Comparison of ENCODE assay signal across 8 mouse cellular contexts in genomic region chr9:110296867-110297627, GRCm38 (mm10). TPM values are rescaled to one million over a fixed set of nuclear protein-coding genes. Genes with fewer than 3 reads are reported as not detected.
DNase-seq lines count a peak whose midpoint lies in the region; ATAC-seq lines count a peak whose summit lies in the region.

No protein-coding gene starts in this region.

- DNase-seq in R1 (ENCODE audit: low read depth, low spot score): peak; percentile 92
- peak; percentile 89 to 92 for DNase-seq in cerebellum, postnatal 14 days
- DNase-seq in frontal cortex, postnatal 36 days (ENCODE audit: low spot score in 2 of 2): peak; percentile 85 to 94
- peak; percentile 89 for DNase-seq in hindlimb bud, embryonic 11.5 days (ENCODE audit: extremely low spot score, low read depth, low spot score)
- peak; percentile 87 to 92 for DNase-seq in left cerebral cortex, adult 18-20 months (ENCODE audit: low spot score in 2 of 2)
- DNase-seq in right cerebral cortex, postnatal 10 days (ENCODE audit: low spot score in 2 of 2): peak; percentile 91 to 92
- peak; percentile 82 for DNase-seq in urinary bladder, postnatal 14 days (ENCODE audit: low spot score)

- ATAC-seq in megakaryocyte-erythroid progenitor cell, adult 5-6 weeks (replicated peaks; ENCODE audit: low FRiP score, low TSS enrichment, poor library complexity, severe bottlenecking): peak; percentile 91

RNA-seq across cellular contexts. Expression of gene Elp6, which starts 7.9 kb away (rescaled TPM):
- 10 to 100 TPM in 1 of 2 experiments, 1 to 10 TPM in 1; 10.0 to 13.6 TPM for total RNA-seq in left cerebral cortex, adult 18-20 months (2021)
- 4.1 and 10.1 TPM in 2 replicates for total RNA-seq in megakaryocyte-erythroid progenitor cell, adult 5-6 weeks (2014; fragmentation: Nextera tagmentation)
- 6.3 and 10.2 TPM in 2 replicates for total RNA-seq in megakaryocyte-erythroid progenitor cell, adult 5-6 weeks (2017)

RNA-seq across cellular contexts. Expression of gene Scap, which starts 36.0 kb away (rescaled TPM):
- 100 to 1,000 TPM in 1 of 2 experiments, 10 to 100 TPM in 1; 91.7 to 103 TPM for total RNA-seq in left cerebral cortex, adult 18-20 months (2021)
- 35.0 and 48.5 TPM in 2 replicates for total RNA-seq in megakaryocyte-erythroid progenitor cell, adult 5-6 weeks (2014; fragmentation: Nextera tagmentation)
- total RNA-seq in megakaryocyte-erythroid progenitor cell, adult 5-6 weeks (2017): 20.3 and 60.7 TPM in 2 replicates

RNA-seq across cellular contexts. Expression of gene Cspg5, which starts 53.5 kb away (rescaled TPM):
- total RNA-seq in left cerebral cortex, adult 18-20 months (2021): 100 to 1,000 TPM; 365 to 384 TPM
- total RNA-seq in megakaryocyte-erythroid progenitor cell, adult 5-6 weeks (2014; fragmentation: Nextera tagmentation): 0.42 and 1.7 TPM in 2 replicates
- total RNA-seq in megakaryocyte-erythroid progenitor cell, adult 5-6 weeks (2017): 0.27 and 0.33 TPM in 2 replicates

Comparison
In these comparisons a context has a peak if more than half of its experiments do, and no peak if none do; other contexts are left out.
1. Peak in every context shown above with its lines: DNase-seq and ATAC-seq.
2. RNA of gene Cspg5, which starts 53.5 kb away (total RNA-seq): 365 to 384 TPM in left cerebral cortex, adult 18-20 months; 0.27 to 1.7 TPM in megakaryocyte-erythroid progenitor cell, adult 5-6 weeks; every median in the first group is over 100 times any median in the second.